Mouse (Mus musculus): Measurements from ENCODE around the gene Mms19. TPM values are rescaled to one million over a fixed set of nuclear protein-coding genes. Genes with fewer than 3 reads are reported as not detected.
A peak's percentile ranks its signal among the peaks of the same experiment; 100 is the strongest.

Gene Mms19
- polyA plus RNA-seq, 1 experiment = 54.9 TPM

GRCm38 (mm10) chr19:41911178-41912073, 69.5 kb downstream of the Mms19 start, which contains the start of gene Pgam1:
Gene Pgam1 (plus strand): TSS chr19:41911923.
- 3% methylated on average over 54 of the region's 54 CpGs for WGBS
- TF ChIP-seq CTCF (IDR thresholded peaks at IDR 0.05; ENCODE audit: borderline replicate concordance, insufficient read depth, low read depth, low read length) (no peak), POLR2A (IDR thresholded peaks at IDR 0.05; ENCODE audit: borderline replicate concordance, insufficient read depth, low read length) (peak; percentile 89)
- peak; percentile 97 for DNase-seq
- H3K4me1 ChIP-seq (ENCODE audit: control insufficient read depth, insufficient read depth, low read length) = peaks cover 4% of the 10 kb centered on the region; the same call in 1 of the 2 replicates
- H3K27me3 ChIP-seq (ENCODE audit: control insufficient read depth, insufficient read depth, low read length) = no peaks in the 10 kb centered on the region
- H3K4me3 ChIP-seq (replicated peaks; ENCODE audit: insufficient read depth, low read depth, low read length) = peak within 1 kb of the TSS; percentile 100
- H3K27ac ChIP-seq (ENCODE audit: insufficient read depth, low read length) = peak within 1 kb of the TSS; percentile 90

GRCm38 (mm10) chr19:41910396-41910795, 70.6 kb downstream of the Mms19 start:
- TF ChIP-seq POLR2A (IDR thresholded peaks at IDR 0.05; ENCODE audit: borderline replicate concordance, insufficient read depth, low read length) (no peak), CTCF (IDR thresholded peaks at IDR 0.05; ENCODE audit: borderline replicate concordance, insufficient read depth, low read depth, low read length) (no peak)
- 88% methylated on average over 2 of the region's 2 CpGs for WGBS
- Histone ChIP-seq H3K27ac (ENCODE audit: insufficient read depth, low read length) (no peak overlapping the region), H3K4me3 (replicated peaks; ENCODE audit: insufficient read depth, low read depth, low read length) (no peak overlapping the region), H3K27me3 (ENCODE audit: control insufficient read depth, insufficient read depth, low read length) (no peaks in the 10 kb centered on the region), H3K4me1 (ENCODE audit: control insufficient read depth, insufficient read depth, low read length) (peaks cover 4% of the 10 kb centered on the region; the same call in 1 of the 2 replicates)
- DNase-seq = no peak

- TF ChIP-seq CTCF (IDR thresholded peaks at IDR 0.05; ENCODE audit: borderline replicate concordance, insufficient read depth, low read depth, low read length) = no peak
- TF ChIP-seq POLR2A (IDR thresholded peaks at IDR 0.05; ENCODE audit: borderline replicate concordance, insufficient read depth, low read length) = no peak
- Histone ChIP-seq H3K4me3 (replicated peaks; ENCODE audit: insufficient read depth, low read depth, low read length) (no peak overlapping the region), H3K27ac (ENCODE audit: insufficient read depth, low read length) (no peak overlapping the region), H3K27me3 (ENCODE audit: control insufficient read depth, insufficient read depth, low read length) (no peaks in the 10 kb centered on the region), H3K4me1 (ENCODE audit: control insufficient read depth, insufficient read depth, low read length) (peaks cover 4% of the 10 kb centered on the region; the same call in 1 of the 2 replicates)
- DNase-seq = no peak
- WGBS = 72% methylated on average over 3 of the region's 3 CpGs
Observed at GRCm38 (mm10) chr19:41908736-41909135, 72.2 kb downstream of the Mms19 start.

GRCm38 (mm10) chr19:41907079-41907760, 73.7 kb downstream of the Mms19 start:
- no peak for DNase-seq
- H3K4me3 ChIP-seq (replicated peaks; ENCODE audit: insufficient read depth, low read depth, low read length) = no peak overlapping the region
- no peak for TF ChIP-seq CTCF (IDR thresholded peaks at IDR 0.05; ENCODE audit: borderline replicate concordance, insufficient read depth, low read depth, low read length)
- no peak for TF ChIP-seq POLR2A (IDR thresholded peaks at IDR 0.05; ENCODE audit: borderline replicate concordance, insufficient read depth, low read length)
- 27% methylated on average over 8 of the region's 8 CpGs for WGBS
- H3K4me1 ChIP-seq (ENCODE audit: control insufficient read depth, insufficient read depth, low read length) = peaks cover 4% of the 10 kb centered on the region; the same call in 1 of the 2 replicates
- no peak overlapping the region for H3K27ac ChIP-seq (ENCODE audit: insufficient read depth, low read length)
- no peaks in the 10 kb centered on the region for H3K27me3 ChIP-seq (ENCODE audit: control insufficient read depth, insufficient read depth, low read length)

GRCm38 (mm10) chr19:41906311-41907078, 74.5 kb downstream of the Mms19 start:
- Histone ChIP-seq H3K4me1 (ENCODE audit: control insufficient read depth, insufficient read depth, low read length) (peaks cover 4% of the 10 kb centered on the region; the same call in 1 of the 2 replicates), H3K27ac (ENCODE audit: insufficient read depth, low read length) (no peak overlapping the region), H3K4me3 (replicated peaks; ENCODE audit: insufficient read depth, low read depth, low read length) (no peak overlapping the region), H3K27me3 (ENCODE audit: control insufficient read depth, insufficient read depth, low read length) (no peaks in the 10 kb centered on the region; the same call in 1 of the 2 replicates)
- DNase-seq = no peak
- 50% methylated on average over 6 of the region's 6 CpGs for WGBS
- TF ChIP-seq POLR2A (IDR thresholded peaks at IDR 0.05; ENCODE audit: borderline replicate concordance, insufficient read depth, low read length) (no peak), CTCF (IDR thresholded peaks at IDR 0.05; ENCODE audit: borderline replicate concordance, insufficient read depth, low read depth, low read length) (no peak)

- no peaks in the 10 kb centered on the region; the same call in 1 of the 2 replicates for H3K27me3 ChIP-seq (ENCODE audit: control insufficient read depth, insufficient read depth, low read length)
- H3K27ac ChIP-seq (ENCODE audit: insufficient read depth, low read length) = no peak overlapping the region
- H3K4me1 ChIP-seq (ENCODE audit: control insufficient read depth, insufficient read depth, low read length) = peaks cover 4% of the 10 kb centered on the region; the same call in 1 of the 2 replicates
- WGBS = 93% methylated on average over 2 of the region's 2 CpGs
- no peak overlapping the region for H3K4me3 ChIP-seq (replicated peaks; ENCODE audit: insufficient read depth, low read depth, low read length)
- TF ChIP-seq POLR2A (IDR thresholded peaks at IDR 0.05; ENCODE audit: borderline replicate concordance, insufficient read depth, low read length) = no peak
- TF ChIP-seq CTCF (IDR thresholded peaks at IDR 0.05; ENCODE audit: borderline replicate concordance, insufficient read depth, low read depth, low read length) = no peak
- no peak for DNase-seq
Observed at GRCm38 (mm10) chr19:41905246-41905645, 75.7 kb downstream of the Mms19 start.

Measured in cerebellum, adult 2 months (tissue).